In genomic region chrX:51614384-51615004, GRCm38 (mm10) we compare ENCODE assay signal across 11 mouse cellular contexts.
DNase-seq lines count a peak whose midpoint lies in the region; ATAC-seq and TF ChIP-seq lines count a peak whose summit lies in the region.
"Had no signal": no experiment of that assay in that cellular context is flagged by ENCODE, and none has a peak within 500 bp of the region (broad histone marks: within the 10 kb centered on the region; RNA-seq: fewer than 3 reads in every experiment).

No protein-coding gene starts in this region.

- H3K36me3 ChIP-seq in kidney, embryonic 14.5 days (ENCODE audit: control insufficient read depth, insufficient read depth, low read length): no peaks in the 10 kb centered on the region
- no peaks in the 10 kb centered on the region for H3K36me3 ChIP-seq in kidney, adult 2 months (ENCODE audit: control insufficient read depth, insufficient read depth, low read length)
- H3K36me3 ChIP-seq in embryonic facial prominence, embryonic 13.5 days: no peaks in the 10 kb centered on the region
- no peaks in the 10 kb centered on the region for H3K36me3 ChIP-seq in hindbrain, embryonic 15.5 days
- no peaks in the 10 kb centered on the region for H3K36me3 ChIP-seq in midbrain, embryonic 16.5 days (ENCODE audit: control insufficient read depth, insufficient read depth, low read length)
- H3K36me3 ChIP-seq: heart, embryonic 15.5 days; liver, embryonic 13.5 days had no signal

- no peaks in the 10 kb centered on the region for H3K9me3 ChIP-seq in kidney, embryonic 14.5 days (ENCODE audit: control insufficient read depth, low read length)
- H3K9me3 ChIP-seq in embryonic facial prominence, embryonic 13.5 days: no peaks in the 10 kb centered on the region
- H3K9me3 ChIP-seq in hindbrain, embryonic 15.5 days: no peaks in the 10 kb centered on the region
- no peaks in the 10 kb centered on the region for H3K9me3 ChIP-seq in midbrain, embryonic 16.5 days (replicated peaks; ENCODE audit: control insufficient read depth, low read length, poor library complexity, severe bottlenecking)
- H3K9me3 ChIP-seq: heart, embryonic 15.5 days; liver, embryonic 13.5 days had no signal

- TF ChIP-seq CTCF in kidney, adult 2 months (conservative IDR thresholded peaks at IDR 0.05; ENCODE audit: insufficient read depth, insufficient read length, low read depth, low read length): no peak

- H3K4me3 ChIP-seq in kidney, embryonic 14.5 days (ENCODE audit: low read length): no peak overlapping the region
- H3K4me3 ChIP-seq in kidney, adult 2 months (ENCODE audit: insufficient read depth, low read depth, low read length): no peak overlapping the region
- no peak overlapping the region for H3K4me3 ChIP-seq in embryonic facial prominence, embryonic 13.5 days
- H3K4me3 ChIP-seq in hindbrain, embryonic 15.5 days: no peak overlapping the region
- no peak overlapping the region for H3K4me3 ChIP-seq in midbrain, embryonic 16.5 days (ENCODE audit: low read depth, low read length)
- H3K4me3 ChIP-seq: heart, embryonic 15.5 days; liver, embryonic 13.5 days had no signal

- 25% methylated on average over 7 of the region's 7 CpGs for WGBS in kidney, embryonic 14.5 days
- 39% methylated on average over 7 of the region's 7 CpGs for WGBS in kidney, adult 2 months
- WGBS in embryonic facial prominence, embryonic 13.5 days: 30% methylated on average over 7 of the region's 7 CpGs
- WGBS in hindbrain, embryonic 15.5 days: 28% methylated on average over 7 of the region's 7 CpGs
- 20% methylated on average over 7 of the region's 7 CpGs for WGBS in midbrain, embryonic 16.5 days

- ATAC-seq in kidney, embryonic 14.5 days (ENCODE audit: low FRiP score, low TSS enrichment): peak; percentile 88
- no peak for ATAC-seq in embryonic facial prominence, embryonic 13.5 days (ENCODE audit: insufficient number of reproducible peaks, insufficient read depth, low FRiP score, low TSS enrichment, low read depth)
- no peak for ATAC-seq in hindbrain, embryonic 15.5 days (ENCODE audit: low FRiP score, low read depth)
- 0 out of 2 replicates have a peak, but pooled peaks have one; percentile 17 for ATAC-seq in midbrain, embryonic 16.5 days
- ATAC-seq: intestine, embryonic 16.5 days had no signal

- DNase-seq in kidney, adult 2 months: no peak
- no peak for DNase-seq in testis, postnatal 10 days (ENCODE audit: low spot score)
- DNase-seq in T-cell, adult 2 months (ENCODE audit: low spot score): no peak
- DNase-seq in lung, postnatal 36 days: no peak
- DNase-seq: liver, embryonic 13.5 days had no signal

- H3K27ac ChIP-seq in kidney, embryonic 14.5 days (ENCODE audit: low read depth, low read length): no peak overlapping the region
- no peak overlapping the region for H3K27ac ChIP-seq in kidney, adult 2 months (ENCODE audit: insufficient read depth, low read depth, low read length)
- H3K27ac ChIP-seq in embryonic facial prominence, embryonic 13.5 days: no peak overlapping the region
- H3K27ac ChIP-seq in hindbrain, embryonic 15.5 days (replicated peaks): no peak overlapping the region
- H3K27ac ChIP-seq in midbrain, embryonic 16.5 days (ENCODE audit: low read length): no peak overlapping the region
- H3K27ac ChIP-seq: heart, embryonic 15.5 days; liver, embryonic 13.5 days had no signal

- H3K27me3 ChIP-seq in kidney, embryonic 14.5 days (ENCODE audit: control insufficient read depth, insufficient read depth, low read length): no peaks in the 10 kb centered on the region
- H3K27me3 ChIP-seq in kidney, adult 2 months (replicated peaks; ENCODE audit: control insufficient read depth, insufficient read depth, low read length): no peaks in the 10 kb centered on the region
- peaks cover 16% of the 10 kb centered on the region; the same call in 1 of the 2 replicates for H3K27me3 ChIP-seq in embryonic facial prominence, embryonic 13.5 days
- H3K27me3 ChIP-seq in hindbrain, embryonic 15.5 days: no peaks in the 10 kb centered on the region
- H3K27me3 ChIP-seq in midbrain, embryonic 16.5 days (ENCODE audit: control insufficient read depth, insufficient read depth, low read depth, low read length): no peaks in the 10 kb centered on the region
- H3K27me3 ChIP-seq: heart, embryonic 15.5 days; liver, embryonic 13.5 days had no signal

- no peaks in the 10 kb centered on the region for H3K4me1 ChIP-seq in kidney, embryonic 14.5 days (ENCODE audit: control insufficient read depth, insufficient read depth, low read length)
- H3K4me1 ChIP-seq in kidney, adult 2 months (ENCODE audit: control insufficient read depth, insufficient read depth, low read length): no peaks in the 10 kb centered on the region
- no peaks in the 10 kb centered on the region for H3K4me1 ChIP-seq in embryonic facial prominence, embryonic 13.5 days
- H3K4me1 ChIP-seq in hindbrain, embryonic 15.5 days (replicated peaks): peaks cover 5% of the 10 kb centered on the region; the same call in 1 of the 2 replicates
- H3K4me1 ChIP-seq in midbrain, embryonic 16.5 days (ENCODE audit: control insufficient read depth, insufficient read depth, low read length): no peaks in the 10 kb centered on the region
- H3K4me1 ChIP-seq: heart, embryonic 15.5 days; liver, embryonic 13.5 days had no signal

- no peak overlapping the region; the same call in 1 of the 2 replicates for H3K4me2 ChIP-seq in kidney, embryonic 14.5 days (replicated peaks; ENCODE audit: low read depth, low read length)
- peak overlapping the region; percentile 9; the same call in 1 of the 2 replicates for H3K4me2 ChIP-seq in embryonic facial prominence, embryonic 13.5 days
- H3K4me2 ChIP-seq in hindbrain, embryonic 15.5 days: peak overlapping the region; percentile 13; the same call in 1 of the 2 replicates
- H3K4me2 ChIP-seq in midbrain, embryonic 16.5 days (ENCODE audit: low read length): peak overlapping the region; percentile 16; the same call in 1 of the 2 replicates
- H3K4me2 ChIP-seq: heart, embryonic 15.5 days; liver, embryonic 13.5 days had no signal

- TF ChIP-seq POLR2A in kidney, adult 2 months (IDR thresholded peaks at IDR 0.05; ENCODE audit: low read depth, low read length): no peak

- H3K9ac ChIP-seq in kidney, embryonic 14.5 days (ENCODE audit: low read depth, low read length): no peak overlapping the region
- no peak overlapping the region for H3K9ac ChIP-seq in embryonic facial prominence, embryonic 13.5 days
- H3K9ac ChIP-seq in hindbrain, embryonic 15.5 days: no peak overlapping the region
- no peak overlapping the region for H3K9ac ChIP-seq in midbrain, embryonic 16.5 days (ENCODE audit: low read depth, low read length)
- H3K9ac ChIP-seq: heart, embryonic 15.5 days; liver, embryonic 13.5 days had no signal

Comparison
In these comparisons a context has a peak if more than half of its experiments do, and no peak if none do; other contexts are left out.
1. ATAC-seq: peak in kidney, embryonic 14.5 days (single experiment) and midbrain, embryonic 16.5 days (single experiment); none in embryonic facial prominence, embryonic 13.5 days (single experiment) and hindbrain, embryonic 15.5 days (single experiment).